Mouse (Mus musculus): ENCODE data around the gene Dag1.

DNA sequence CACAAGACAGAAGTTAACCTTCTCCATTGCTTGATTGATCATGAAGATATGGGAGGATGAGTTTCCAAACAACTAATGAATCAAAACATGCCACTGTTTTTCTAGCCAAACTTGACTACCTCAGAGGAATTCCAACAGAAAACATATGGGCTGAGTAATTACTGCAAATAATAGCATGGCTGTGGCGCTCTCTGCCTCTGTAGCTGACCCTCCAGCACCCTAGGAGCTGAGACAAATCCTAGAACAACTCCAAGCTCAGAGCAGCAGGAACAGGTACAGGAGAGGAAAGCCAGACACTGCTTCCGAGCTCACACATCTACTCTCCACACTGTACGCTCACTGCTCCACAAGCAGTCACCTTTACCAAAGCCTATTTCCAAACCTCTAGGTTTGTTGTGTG lies 24.9 kb downstream of the Dag1 start:
- no peak for TF ChIP-seq CTCF (IDR thresholded peaks at IDR 0.05; ENCODE audit: low read depth)
- TF ChIP-seq EP300 (optimal IDR thresholded peaks at IDR 0.05): no peak

Measured in stomach, postnatal 0 days (tissue).